Mouse (Mus musculus) adrenal gland, adult 2 months (tissue): Measurements from ENCODE around the gene Liph. TPM values are rescaled to one million over a fixed set of nuclear protein-coding genes. Genes with fewer than 3 reads are reported as not detected.
"Not testable (repeated sequence)": the region's sequence is repeated elsewhere in the genome, so short reads cannot be mapped to it uniquely, and the experiment has no call there.

ENCODE experiments used
- DNase-seq: peaks from one replicate; pipeline ENCODE4 v3.0.0; 2021
- polyA plus RNA-seq: library from polyadenylated mRNA; depleted of rRNA; stranded (reverse); fragments of >200 nt; gene quantifications from 2 replicates; pipeline ENCODE4 v1.2.3, GENCODE M21; 2012; rRNA removed
- total RNA-seq, 2 experiments: library from RNA; stranded (reverse); gene quantifications; 2 replicates each; pipeline ENCODE4 v1.2.3; 2021

The Liph gene
- total and polyA plus RNA-seq, 3 experiments, result 0.26 to 0.79 TPM; not detected in 1

- peak; percentile 64 for DNase-seq
Observed at GRCm38 (mm10) chr16:21976203-21976602, 19.3 kb downstream of the Liph start.

DNA sequence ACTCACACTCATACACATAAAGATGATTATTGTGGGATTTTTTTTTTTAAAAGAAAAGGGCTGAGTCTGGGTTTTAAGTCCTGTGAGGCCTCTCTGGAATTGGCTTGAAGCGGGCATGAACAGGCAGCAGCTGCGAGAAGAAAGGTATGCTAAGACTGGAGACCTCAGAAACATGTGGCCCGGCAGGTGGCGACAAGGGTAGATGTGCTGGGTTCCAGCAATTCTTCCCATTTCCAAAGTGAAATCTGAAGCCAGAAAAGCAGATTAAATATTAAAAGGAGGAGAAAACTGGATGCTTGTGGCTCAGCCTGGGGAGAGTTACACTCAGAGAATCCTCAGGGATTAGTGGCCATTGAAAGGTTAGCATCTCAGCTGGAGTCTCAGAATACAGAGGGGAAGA is 24.0 kb downstream of the Liph start:
- DNase-seq, result no peak

DNA sequence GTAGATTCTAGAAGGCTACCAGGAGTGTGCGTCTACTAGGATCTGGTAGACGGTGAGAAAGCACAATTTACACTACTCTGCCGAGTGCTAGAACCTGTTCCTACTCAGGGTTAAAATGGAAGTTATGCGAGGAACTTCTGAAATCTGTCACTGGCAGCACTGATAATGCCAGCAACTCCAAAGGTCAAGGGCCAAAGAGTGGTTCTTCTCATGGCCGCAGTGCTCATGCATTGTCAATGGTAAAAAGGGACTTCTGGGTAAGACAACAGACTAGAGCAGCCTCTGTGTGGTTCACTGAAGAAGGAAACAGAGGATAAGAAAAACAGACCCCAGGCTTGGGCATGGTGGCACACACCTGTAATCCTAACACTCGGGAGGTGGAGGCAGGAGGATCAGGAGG is 24.9 kb downstream of the Liph start:
- DNase-seq, result peak; percentile 60

DNA sequence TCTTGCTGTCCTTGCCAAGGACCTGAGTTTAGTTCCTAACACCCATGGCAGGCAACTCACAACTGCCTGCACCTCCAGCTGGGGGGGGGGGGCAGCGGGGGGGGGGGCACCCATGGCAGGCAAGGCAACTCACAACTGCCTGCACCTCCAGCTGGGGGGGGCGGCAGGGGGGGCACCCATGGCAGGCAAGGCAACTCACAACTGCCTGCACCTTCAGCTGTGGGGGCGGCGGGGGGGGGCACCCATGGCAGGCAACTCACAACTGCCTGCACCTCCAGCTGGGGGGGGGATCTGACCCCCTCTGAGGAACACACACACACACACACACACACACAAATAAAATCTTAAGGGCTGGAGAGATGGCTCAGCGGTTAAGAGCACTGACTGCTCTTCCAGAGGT is 25.6 kb downstream of the Liph start:
- no peak for DNase-seq

DNA sequence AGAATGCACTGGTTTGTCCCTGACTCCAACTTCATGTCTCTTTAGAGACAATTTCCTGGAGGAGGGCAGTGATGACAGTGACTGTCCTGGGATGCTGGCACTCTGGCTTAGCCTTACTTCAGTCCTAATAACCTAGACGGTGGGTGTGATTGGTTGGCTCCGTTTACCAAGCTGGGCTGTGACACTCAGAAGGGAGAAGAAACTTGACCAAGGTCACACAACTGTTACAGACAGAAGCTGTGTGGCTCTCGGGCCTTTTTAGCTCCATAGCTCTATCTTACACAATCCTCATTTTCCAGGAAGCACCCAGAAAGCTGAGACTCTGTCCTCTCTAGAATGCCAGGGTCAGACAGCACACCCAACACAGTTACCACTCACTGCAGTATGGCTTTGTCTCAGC is 29.9 kb downstream of the Liph start:
- DNase-seq, result peak; percentile 53

- DNase-seq, result peak; percentile 74
Observed at GRCm38 (mm10) chr16:21955591-21955990, 39.9 kb downstream of the Liph start.

- peak; percentile 95 for DNase-seq
Observed at GRCm38 (mm10) chr16:21946761-21947715, 48.4 kb downstream of the Liph start, which contains the start of gene Tmem41a. Tmem41a (minus strand) TSS chr16:21947552.

DNA sequence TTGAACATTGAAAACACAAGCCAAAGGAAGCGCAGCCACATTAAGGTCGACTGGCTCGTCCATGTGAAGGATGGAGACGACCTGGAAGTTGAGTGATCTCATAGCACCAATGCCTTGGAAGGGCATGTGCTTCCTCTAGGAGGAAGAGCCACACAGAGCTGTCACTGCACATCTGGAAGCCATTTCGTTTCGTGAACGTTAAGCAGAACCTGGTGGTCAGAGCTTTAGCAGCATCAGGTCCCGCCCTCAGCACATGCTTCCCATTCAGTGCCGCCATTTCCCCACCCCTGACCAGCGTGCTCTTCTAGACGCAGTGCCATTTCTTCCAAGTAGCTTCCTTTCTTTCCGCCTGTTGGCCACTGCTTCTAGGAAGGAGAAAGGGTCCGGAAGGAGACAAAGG is 67.0 kb downstream of the Liph start:
- DNase-seq, result no peak

DNA sequence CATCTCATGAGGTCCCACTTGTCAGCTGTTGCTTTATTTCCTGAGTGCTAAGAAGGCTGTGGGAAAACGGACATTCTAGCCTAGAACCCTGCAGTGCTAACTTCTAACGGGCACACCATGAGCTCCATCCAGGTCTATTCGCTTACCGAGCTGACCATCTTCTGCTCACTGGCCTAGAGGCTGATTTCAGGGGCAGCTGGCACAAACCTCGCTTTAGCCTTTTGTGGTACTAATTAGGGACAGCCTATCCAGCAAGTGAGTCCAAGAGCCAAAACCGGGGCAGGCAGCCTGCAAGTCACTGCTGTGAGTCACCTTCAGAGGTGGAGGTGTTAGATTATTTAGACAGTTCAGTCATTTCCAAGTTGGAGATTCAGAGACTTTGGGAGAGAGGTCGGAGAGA is 78.8 kb downstream of the Liph start:
- no peak for DNase-seq

DNA sequence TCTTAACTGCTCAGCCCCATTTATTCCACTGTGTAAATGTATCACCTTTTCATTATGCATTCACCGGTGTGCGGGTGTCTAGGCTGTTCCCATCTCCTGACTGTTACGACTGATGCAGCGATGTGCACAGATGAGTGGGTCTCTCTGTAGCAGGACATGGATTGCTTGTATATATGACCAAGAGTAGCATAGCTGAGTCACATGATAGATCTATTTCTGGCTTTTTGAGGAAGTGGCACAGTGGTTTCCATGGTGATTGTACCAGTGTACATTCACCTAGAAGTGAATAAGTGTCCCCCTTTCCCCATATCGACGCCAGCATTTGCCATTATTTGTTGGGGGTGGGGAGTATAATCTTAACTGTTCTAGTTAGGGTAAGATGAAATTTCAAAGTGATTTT is 82.1 kb downstream of the Liph start:
- DNase-seq, result no peak

DNA sequence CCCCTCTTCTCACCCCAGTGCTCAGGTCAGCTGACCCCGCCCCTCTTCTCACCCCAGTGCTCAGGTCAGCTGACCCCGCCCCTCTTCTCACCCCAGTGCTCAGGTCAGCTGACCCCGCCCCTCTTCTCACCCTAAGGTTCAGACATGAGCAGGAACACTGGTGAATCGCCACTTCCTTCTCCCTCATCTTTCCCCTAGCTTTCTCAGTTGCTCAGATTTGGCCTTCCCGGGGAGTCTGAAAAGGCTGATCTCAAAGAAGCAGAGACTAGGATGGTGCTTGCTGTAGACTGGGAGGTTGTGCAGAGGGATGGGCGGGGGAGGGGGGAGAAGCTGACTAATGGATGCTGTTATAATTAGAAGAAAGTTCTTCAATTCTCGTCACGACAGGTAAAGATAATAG is 86.6 kb downstream of the Liph start:
- DNase-seq, result not testable (repeated sequence)

DNA sequence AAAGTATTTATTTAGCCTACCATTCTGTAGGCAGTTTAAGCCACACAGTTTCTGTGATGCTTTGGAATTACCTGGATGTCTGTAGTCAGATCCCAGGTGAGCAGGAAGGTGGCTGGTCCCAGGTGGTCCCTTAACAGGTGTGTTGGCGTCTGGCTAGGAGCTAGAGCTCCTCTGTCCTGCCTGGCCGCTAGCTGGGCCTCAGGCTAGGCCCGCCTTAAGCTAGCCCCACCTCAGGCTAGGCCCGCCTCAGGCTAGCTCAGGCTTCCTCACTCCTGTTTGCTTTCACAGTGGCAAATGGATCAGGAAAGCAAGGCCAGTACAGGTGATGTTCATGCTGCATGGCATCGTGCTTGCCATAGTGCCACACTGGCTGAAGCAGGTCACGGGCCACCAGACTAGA is 88.6 kb downstream of the Liph start:
- no peak for DNase-seq

DNA sequence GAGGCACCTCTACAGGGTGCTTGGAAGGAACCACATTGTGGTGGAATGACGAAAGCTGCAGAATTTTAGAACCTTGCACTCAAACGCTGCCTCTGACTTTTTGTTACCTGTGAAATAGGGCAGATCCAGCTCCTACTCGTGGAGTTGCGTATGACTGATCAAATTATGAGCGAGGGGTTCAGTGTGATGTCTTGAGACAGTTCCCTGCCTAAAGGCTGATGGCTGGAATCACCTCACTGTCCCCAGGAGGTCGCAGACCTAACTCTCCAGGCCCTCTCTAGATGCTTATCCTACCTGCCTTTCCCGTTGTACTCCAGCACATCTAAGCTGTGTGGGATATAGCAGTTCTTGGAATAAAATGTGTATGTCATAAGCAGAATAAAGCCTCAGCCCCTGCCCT is 89.5 kb downstream of the Liph start:
- DNase-seq, result no peak

GRCm38 (mm10) chr16:21904636-21905035 is 90.8 kb downstream of the Liph start:
- no peak for DNase-seq

Other genes starting within 250 kb of the Liph start
- gene Ehhadh, start 207.9 kb downstream of the Liph start, total RNA-seq, result 10 to 100 TPM; 30.8 to 80.2 TPM
- gene Ehhadh, start 207.9 kb downstream of the Liph start, polyA plus RNA-seq, result 5.3 and 7.6 TPM in 2 replicates
- 1 to 10 TPM in 1 of 2 experiments, under 1 TPM in 1; 0.84 to 1.2 TPM for gene Map3k13, start 201.3 kb downstream of the Liph start, total RNA-seq
- gene Map3k13, start 201.3 kb downstream of the Liph start, polyA plus RNA-seq, result 0.40 and 0.41 TPM in 2 replicates
- gene Tmem41a, start 48.1 kb downstream of the Liph start, total RNA-seq, result 10 to 100 TPM; 13.6 to 23.5 TPM
- 12.9 and 15.2 TPM in 2 replicates for gene Tmem41a, start 48.1 kb downstream of the Liph start, polyA plus RNA-seq
- gene Senp2, start 13.8 kb upstream of the Liph start, total RNA-seq, result 10 to 100 TPM; 33.0 to 64.4 TPM
- 3.6 and 3.7 TPM in 2 replicates for gene Senp2, start 13.8 kb upstream of the Liph start, polyA plus RNA-seq
- gene Igf2bp2, start 167.6 kb upstream of the Liph start, total RNA-seq, result 1 to 10 TPM; 7.3 to 9.0 TPM
- gene Igf2bp2, start 167.6 kb upstream of the Liph start, polyA plus RNA-seq, result 2.8 and 3.5 TPM in 2 replicates